Mouse (Mus musculus) naive thymus-derived CD4-positive, alpha-beta T cell, adult 2 months (primary cell): ENCODE measurements around the gene Gap43.
"Not testable (repeated sequence)": the region's sequence is repeated elsewhere in the genome, so short reads cannot be mapped to it uniquely, and the experiment has no call there.

Experiments used
- DNase-seq: peaks from one replicate; pipeline ENCODE4 v3.0.0-alpha.2; 2011; ENCODE audit warnings: low read depth

Gap43 gene

GRCm38 (mm10) chr16:42340021-42340768 lies at the start of gene Gap43:
Gene Gap43, minus strand, starts transcription at chr16:42340651.
- no peak for DNase-seq

- DNase-seq = no peak
Measured at GRCm38 (mm10) chr16:42381328-42381838, 40.9 kb upstream of the Gap43 start.

- no peak for DNase-seq
Measured at GRCm38 (mm10) chr16:42380641-42381040, 40.2 kb upstream of the Gap43 start.

- DNase-seq = no peak
Measured at GRCm38 (mm10) chr16:42370148-42370547, 29.7 kb upstream of the Gap43 start.

- no peak for DNase-seq
Measured at GRCm38 (mm10) chr16:42369346-42369745, 28.9 kb upstream of the Gap43 start.

GRCm38 (mm10) chr16:42360061-42360460 lies 19.6 kb upstream of the Gap43 start:
- no peak for DNase-seq

- DNase-seq = no peak
Measured at GRCm38 (mm10) chr16:42358058-42358457, 17.6 kb upstream of the Gap43 start.

- DNase-seq = no peak
Measured at GRCm38 (mm10) chr16:42350076-42350475, 9.6 kb upstream of the Gap43 start.

GRCm38 (mm10) chr16:42340865-42341264 lies 414 bp upstream of the Gap43 start:
- not testable (repeated sequence) for DNase-seq

- DNase-seq = no peak
Measured at GRCm38 (mm10) chr16:42339512-42339911, 939 bp downstream of the Gap43 start.

GRCm38 (mm10) chr16:42338987-42339386 lies 1.5 kb downstream of the Gap43 start:
- no peak for DNase-seq

GRCm38 (mm10) chr16:42338342-42338741 lies 2.1 kb downstream of the Gap43 start:
- no peak for DNase-seq

- DNase-seq = no peak
Measured at GRCm38 (mm10) chr16:42337663-42338062, 2.8 kb downstream of the Gap43 start.

GRCm38 (mm10) chr16:42336610-42337009 lies 3.8 kb downstream of the Gap43 start:
- DNase-seq = no peak

GRCm38 (mm10) chr16:42332321-42332720 lies 8.1 kb downstream of the Gap43 start:
- no peak for DNase-seq

- no peak for DNase-seq
Measured at GRCm38 (mm10) chr16:42326191-42326590, 14.3 kb downstream of the Gap43 start.

- DNase-seq = no peak
Measured at GRCm38 (mm10) chr16:42325536-42325935, 14.9 kb downstream of the Gap43 start.

GRCm38 (mm10) chr16:42319831-42320230 lies 20.6 kb downstream of the Gap43 start:
- no peak for DNase-seq

GRCm38 (mm10) chr16:42319365-42319764 lies 21.1 kb downstream of the Gap43 start:
- no peak for DNase-seq

GRCm38 (mm10) chr16:42312125-42312524 lies 28.3 kb downstream of the Gap43 start:
- DNase-seq = no peak

- DNase-seq = no peak
Measured at GRCm38 (mm10) chr16:42308761-42309160, 31.7 kb downstream of the Gap43 start.

- peak; percentile 3 for DNase-seq
Measured at GRCm38 (mm10) chr16:42305934-42306701, 34.3 kb downstream of the Gap43 start.

- DNase-seq = no peak
Measured at GRCm38 (mm10) chr16:42303461-42303860, 37.0 kb downstream of the Gap43 start.
